Mouse (Mus musculus) liver, postnatal 0 days (tissue): ENCODE data around the gene Fbxo34. TPM values are rescaled to one million over a fixed set of nuclear protein-coding genes. Genes with fewer than 3 reads are reported as not detected.
"Not testable (repeated sequence)": the region's sequence is repeated elsewhere in the genome, so short reads cannot be mapped to it uniquely, and the experiment has no call there.

Experiments
- ATAC-seq: fragments of 200-750 bp; cut with Nextera tagmentation; 2 replicates; pipeline ENCODE4 v1.8.0; 2017; ENCODE audit warnings: mild to moderate bottlenecking, moderate library complexity
- DNase-seq: peaks from one replicate; pipeline ENCODE4 v3.0.0-alpha.2; 2016
- H3K27ac ChIP-seq: fragments of 300-500 bp; sonication (generic); 2 replicates; pipeline ENCODE4 v1.5.1; 2014; ENCODE audit warnings: antibody characterized with exemption, moderate library complexity, mild to moderate bottlenecking, low read depth
- H3K27me3 ChIP-seq: fragments of 300-500 bp; sonication (generic); 2 replicates; pipeline ENCODE4 v1.6.1; 2014; ENCODE audit warnings: low read length, control low read depth, mixed read lengths; ENCODE audit not compliant: insufficient read depth
- H3K36me3 ChIP-seq: fragments of 300-500 bp; sonication (generic); replicated peaks from 2 replicates; pipeline ENCODE4 v1.6.1; 2014; ENCODE audit warnings: mild to moderate bottlenecking, control low read depth, low read length, moderate library complexity, mixed read lengths; ENCODE audit not compliant: insufficient read depth
- H3K4me1 ChIP-seq: fragments of 300-500 bp; sonication (generic); 2 replicates; pipeline ENCODE4 v1.6.1; 2014; ENCODE audit warnings: antibody characterized with exemption, mild to moderate bottlenecking, control low read depth; ENCODE audit not compliant: insufficient read depth
- H3K4me2 ChIP-seq: fragments of 300-500 bp; sonication (generic); 2 replicates; pipeline ENCODE4 v1.6.1; 2014; ENCODE audit warnings: low read depth, mild to moderate bottlenecking, low read length, moderate library complexity, mixed read lengths
- H3K4me3 ChIP-seq: fragments of 300-500 bp; sonication (generic); 2 replicates; pipeline ENCODE4 v1.5.1; 2014; ENCODE audit warnings: low read depth, low read length
- H3K9ac ChIP-seq: fragments of 300-500 bp; sonication (generic); replicated peaks from 2 replicates; pipeline ENCODE4 v1.6.1; 2014; ENCODE audit warnings: mild to moderate bottlenecking, moderate library complexity
- H3K9me3 ChIP-seq: fragments of 300-500 bp; sonication (generic); 2 replicates; pipeline ENCODE4 v1.6.1; 2016; ENCODE audit warnings: mild to moderate bottlenecking, control low read depth, low read length, mixed read lengths
- CTCF ChIP-seq: sonication (generic); IDR thresholded peaks from 2 replicates; pipeline ENCODE4 v1.5.1; 2016; ENCODE audit warnings: antibody characterized with exemption, low read depth
- EP300 ChIP-seq: IDR thresholded peaks from 2 replicates; pipeline ENCODE4 v1.6.1; 2016; ENCODE audit warnings: antibody characterized with exemption, low read depth, mild to moderate bottlenecking
- WGBS: fragments of 180-500 bp; shearing (Covaris S2); extraction: QIAGEN DNeasy Blood & Tissue Kit; methylation state at CpG from one replicate; pipeline ENCODE4 v1.1.7; 2014; ENCODE audit not compliant: insufficient replicate concordance; 5-methylcytosine and 5-hydroxymethylcytosine counted together
- polyA plus RNA-seq: library from polyadenylated mRNA; unstranded; fragments of >200 nt; fragmentation: Nextera tagmentation; extraction: Ambion mirVana; gene quantifications from 2 replicates; pipeline ENCODE4 v1.2.1, GENCODE M21; 2015

Gene Fbxo34
- polyA plus RNA-seq, 1 experiment from 2014 or later: 22.1 TPM

GRCm38 (mm10) chr14:47562530-47562929, 112.3 kb downstream of the Fbxo34 start:
- Histone ChIP-seq H3K27me3 (no peaks in the 10 kb centered on the region), H3K4me2 (no peak overlapping the region), H3K4me1 (peaks cover 15% of the 10 kb centered on the region), H3K4me3 (no peak overlapping the region), H3K9ac (no peak overlapping the region), H3K36me3 (peaks cover 3% of the 10 kb centered on the region; the same call in 1 of the 2 replicates), H3K9me3 (no peaks in the 10 kb centered on the region), H3K27ac (peak overlapping the region; percentile 53; the same call in 1 of the 2 replicates)
- no peak for DNase-seq
- peak; percentile 73 for ATAC-seq
- no peak for TF ChIP-seq CTCF
- TF ChIP-seq EP300: peak; percentile 45; the same call in 1 of the 2 replicates
- WGBS: 74% methylated on average over 1 of the region's 1 CpGs

- peak overlapping the region; percentile 53; the same call in 1 of the 2 replicates for H3K27ac ChIP-seq
- no peak; the same call in 1 of the 2 replicates for ATAC-seq
- 69% methylated on average over 4 of the region's 4 CpGs for WGBS
- H3K9me3 ChIP-seq: no peaks in the 10 kb centered on the region
- TF ChIP-seq EP300 (no peak), CTCF (no peak)
- peaks cover 18% of the 10 kb centered on the region for H3K4me1 ChIP-seq
- H3K4me2 ChIP-seq: no peak overlapping the region
- H3K36me3 ChIP-seq: peaks cover 3% of the 10 kb centered on the region; the same call in 1 of the 2 replicates
- no peak for DNase-seq
- H3K4me3 ChIP-seq: no peak overlapping the region
- H3K9ac ChIP-seq: no peak overlapping the region
- H3K27me3 ChIP-seq: no peaks in the 10 kb centered on the region
These were observed 112.9 kb downstream of the Fbxo34 start for GRCm38 (mm10) chr14:47563106-47563505.

- no peaks in the 10 kb centered on the region for H3K27me3 ChIP-seq
- H3K9ac ChIP-seq: peak overlapping the region; percentile 85
- ATAC-seq: peak; percentile 96
- H3K27ac ChIP-seq: peak overlapping the region; percentile 53; the same call in 1 of the 2 replicates
- DNase-seq: peak; percentile 98
- H3K9me3 ChIP-seq: no peaks in the 10 kb centered on the region
- H3K4me3 ChIP-seq: peak overlapping the region; percentile 82
- H3K4me2 ChIP-seq: peak overlapping the region; percentile 91
- peak; percentile 61; the same call in 1 of the 2 replicates for TF ChIP-seq EP300
- TF ChIP-seq CTCF: no peak
- under 1% methylated on average over 46 of the region's 46 CpGs for WGBS
- peaks cover 20% of the 10 kb centered on the region for H3K4me1 ChIP-seq
- peaks cover 3% of the 10 kb centered on the region; the same call in 1 of the 2 replicates for H3K36me3 ChIP-seq
These were observed 117.9 kb downstream of the Fbxo34 start for GRCm38 (mm10) chr14:47567962-47568652.

- WGBS: 82% methylated on average over 11 of the region's 11 CpGs
- H3K9ac ChIP-seq, DNase-seq, H3K4me3 ChIP-seq, ATAC-seq, H3K4me2 ChIP-seq, H3K27me3 ChIP-seq, H3K27ac ChIP-seq, H3K36me3 ChIP-seq, H3K9me3 ChIP-seq: not testable (repeated sequence)
- H3K4me1 ChIP-seq: peaks cover 15% of the 10 kb centered on the region
These were observed 120.3 kb downstream of the Fbxo34 start, which contains the start of gene Atg14 for GRCm38 (mm10) chr14:47570549-47570948. TSS of gene Atg14 (minus strand) at chr14:47570649.

- no peak overlapping the region for H3K4me2 ChIP-seq
- TF ChIP-seq CTCF: no peak
- no peak for TF ChIP-seq EP300
- no peak overlapping the region for H3K9ac ChIP-seq
- peaks cover 7% of the 10 kb centered on the region for H3K4me1 ChIP-seq
- DNase-seq (no peak), ATAC-seq (no peak)
- no peaks in the 10 kb centered on the region for H3K9me3 ChIP-seq
- H3K27me3 ChIP-seq: no peaks in the 10 kb centered on the region
- no peaks in the 10 kb centered on the region for H3K36me3 ChIP-seq
- WGBS: 71% methylated on average over 4 of the region's 4 CpGs
- H3K27ac ChIP-seq: no peak overlapping the region
- no peak overlapping the region for H3K4me3 ChIP-seq
These were observed 122.5 kb downstream of the Fbxo34 start for GRCm38 (mm10) chr14:47572707-47573106.

- H3K9me3 ChIP-seq: no peaks in the 10 kb centered on the region
These were observed 124.5 kb downstream of the Fbxo34 start for GRCm38 (mm10) chr14:47574721-47575120.

More at GRCm38 (mm10) chr14:47574721-47575120, 124.5 kb downstream of the Fbxo34 start:
- Histone ChIP-seq H3K27ac (no peak overlapping the region), H3K9ac (no peak overlapping the region), H3K4me1 (no peaks in the 10 kb centered on the region), H3K4me2 (no peak overlapping the region), H3K36me3 (no peaks in the 10 kb centered on the region), H3K27me3 (no peaks in the 10 kb centered on the region), H3K4me3 (no peak overlapping the region)
- TF ChIP-seq EP300: no peak
- TF ChIP-seq CTCF: peak; percentile 30; the same call in 1 of the 2 replicates
- ATAC-seq: no peak
- DNase-seq: no peak
- WGBS: 74% methylated on average over 11 of the region's 11 CpGs
